In the genomic region with DNA sequence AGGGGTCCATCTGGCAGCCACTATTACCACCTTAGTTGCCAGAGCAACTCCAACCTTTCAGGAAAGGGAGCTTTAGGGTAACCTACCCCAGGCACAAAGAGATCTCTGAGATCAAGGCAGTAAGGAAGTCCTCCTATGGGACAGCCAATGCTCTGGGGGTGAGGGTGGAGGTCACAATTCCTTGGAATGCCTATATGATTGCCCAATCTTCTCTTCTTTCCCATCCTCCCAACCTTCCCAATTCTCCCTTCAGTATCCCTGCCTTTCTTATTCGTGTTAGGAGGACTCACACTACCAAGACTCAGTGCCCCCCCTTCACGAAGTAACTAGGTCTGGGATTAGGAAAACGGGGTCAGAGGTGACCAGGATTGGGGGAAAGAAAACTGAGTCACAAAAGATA, we compare ENCODE assay signal across 8 mouse cellular contexts. TPM values are rescaled to one million over a fixed set of nuclear protein-coding genes. Genes with fewer than 3 reads are reported as not detected.
A peak's percentile ranks its signal among the peaks of the same experiment; 100 is the strongest.
DNase-seq lines count a peak whose midpoint lies in the region; ATAC-seq lines count a peak whose summit lies in the region.

No protein-coding gene starts in this region.

- no peaks in the 10 kb centered on the region for H3K27me3 ChIP-seq in heart, embryonic 14.5 days (ENCODE audit: control insufficient read depth, insufficient read depth, low read length)
- no peaks in the 10 kb centered on the region for H3K27me3 ChIP-seq in hindbrain, embryonic 11.5 days (ENCODE audit: control insufficient read depth, insufficient read depth, low read length)
- H3K27me3 ChIP-seq in midbrain, embryonic 12.5 days, result no peaks in the 10 kb centered on the region

- no peaks in the 10 kb centered on the region for H3K9me3 ChIP-seq in heart, embryonic 14.5 days (ENCODE audit: control insufficient read depth, low read length)
- no peaks in the 10 kb centered on the region for H3K9me3 ChIP-seq in hindbrain, embryonic 11.5 days (ENCODE audit: control insufficient read depth, low read length)
- H3K9me3 ChIP-seq in midbrain, embryonic 12.5 days, result no peaks in the 10 kb centered on the region

- peak overlapping the region; percentile 86 to 94 for H3K4me3 ChIP-seq in heart, embryonic 14.5 days (ENCODE audit: control insufficient read depth in 1 of 2, insufficient read depth in 1 of 2, low read depth in 1 of 2, low read length in 2 of 2)
- peak overlapping the region; percentile 88 for H3K4me3 ChIP-seq in hindbrain, embryonic 11.5 days (ENCODE audit: low read depth, low read length)
- H3K4me3 ChIP-seq in midbrain, embryonic 12.5 days, result peak overlapping the region; percentile 91

- peak overlapping the region; percentile 47 to 97; a peak in 3 of 4 replicates for H3K27ac ChIP-seq in heart, embryonic 14.5 days (replicated peaks in 1 of 2; ENCODE audit: control insufficient read depth in 1 of 2, insufficient read depth in 1 of 2, low read depth in 2 of 2, low read length in 2 of 2)
- peak overlapping the region; percentile 96 for H3K27ac ChIP-seq in hindbrain, embryonic 11.5 days (ENCODE audit: low read depth, low read length)
- peak overlapping the region; percentile 98 for H3K27ac ChIP-seq in midbrain, embryonic 12.5 days (replicated peaks)

- peak overlapping the region; percentile 68 for H3K4me2 ChIP-seq in heart, embryonic 14.5 days (ENCODE audit: low read length)
- peak overlapping the region; percentile 79 for H3K4me2 ChIP-seq in hindbrain, embryonic 11.5 days (replicated peaks; ENCODE audit: low read depth, low read length)
- H3K4me2 ChIP-seq in midbrain, embryonic 12.5 days (replicated peaks), result peak overlapping the region; percentile 64

- H3K4me1 ChIP-seq in heart, embryonic 14.5 days (ENCODE audit: control insufficient read depth in 2 of 2, insufficient read depth in 2 of 2, low read length in 2 of 2), result peaks cover 25 to 40% of the 10 kb centered on the region in 2 experiments
- H3K4me1 ChIP-seq in hindbrain, embryonic 11.5 days (replicated peaks; ENCODE audit: control insufficient read depth, insufficient read depth, low read length), result peaks cover 9% of the 10 kb centered on the region
- peaks cover 49% of the 10 kb centered on the region for H3K4me1 ChIP-seq in midbrain, embryonic 12.5 days

- DNase-seq in heart, adult 8-10 months (ENCODE audit: low spot score), result no peak
- DNase-seq in NIH3T3 (ENCODE audit: low read depth), result peak; percentile 50
- DNase-seq in hindbrain, embryonic 11.5 days (ENCODE audit: low spot score), result no peak
- no peak for DNase-seq in adrenal gland, adult 8-10 months
- DNase-seq in frontal cortex, postnatal 36 days (ENCODE audit: low spot score in 2 of 2), result no peak
- no peak for DNase-seq in thymus, postnatal 4 days

- H3K9ac ChIP-seq in heart, embryonic 14.5 days (ENCODE audit: low read length), result peak overlapping the region; percentile 94
- peak overlapping the region; percentile 88 for H3K9ac ChIP-seq in hindbrain, embryonic 11.5 days (ENCODE audit: low read depth, low read length)
- peak overlapping the region; percentile 97 for H3K9ac ChIP-seq in midbrain, embryonic 12.5 days (replicated peaks)

- ATAC-seq in heart, embryonic 14.5 days (ENCODE audit: insufficient number of reproducible peaks, insufficient read depth, low FRiP score, low read depth), result no peak
- no peak for ATAC-seq in hindbrain, embryonic 11.5 days (ENCODE audit: low FRiP score)
- ATAC-seq in midbrain, embryonic 12.5 days (ENCODE audit: low FRiP score, low read depth), result no peak

- WGBS in heart, embryonic 14.5 days, result 6% methylated on average over 3 of the region's 3 CpGs
- 2% methylated on average over 3 of the region's 3 CpGs for WGBS in hindbrain, embryonic 11.5 days
- 5% methylated on average over 3 of the region's 3 CpGs for WGBS in midbrain, embryonic 12.5 days

- peaks cover 12% of the 10 kb centered on the region; the same call in 1 of the 2 replicates for H3K36me3 ChIP-seq in heart, embryonic 14.5 days (ENCODE audit: control insufficient read depth, insufficient read depth, low read length)
- no peaks in the 10 kb centered on the region for H3K36me3 ChIP-seq in hindbrain, embryonic 11.5 days (ENCODE audit: control insufficient read depth, insufficient read depth, low read length)
- no peaks in the 10 kb centered on the region for H3K36me3 ChIP-seq in midbrain, embryonic 12.5 days

RNA-seq across cellular contexts. Expression of a gene that starts 0.5 kb away (rescaled TPM):
- not detected in 2 replicates for polyA plus RNA-seq in heart, embryonic 14.5 days (2014; fragmentation: Nextera tagmentation; extraction: Ambion mirVana)
- under 1 TPM in 1 of 4 experiments, not detected in 3; 0.41 TPM for total RNA-seq in heart, adult 8-10 months (2022)
- polyA plus RNA-seq in hindbrain, embryonic 11.5 days (2014; fragmentation: Nextera tagmentation; extraction: Ambion mirVana), result not detected in 2 replicates
- polyA plus RNA-seq in midbrain, embryonic 12.5 days (2016; fragmentation: Nextera tagmentation; extraction: Ambion mirVana), result not detected in 2 replicates
- total RNA-seq in adrenal gland, adult 8-10 months (2022), result not detected

RNA-seq across cellular contexts. Expression of a gene that starts 1.0 kb away (rescaled TPM):
- 6.2 and 9.3 TPM in 2 replicates for polyA plus RNA-seq in heart, embryonic 14.5 days (2014; fragmentation: Nextera tagmentation; extraction: Ambion mirVana)
- total RNA-seq in heart, adult 8-10 months (2022), result 10 to 100 TPM; 40.9 to 48.2 (median 45.2) TPM
- 9.2 and 12.7 TPM in 2 replicates for polyA plus RNA-seq in hindbrain, embryonic 11.5 days (2014; fragmentation: Nextera tagmentation; extraction: Ambion mirVana)
- 15.6 and 18.0 TPM in 2 replicates for polyA plus RNA-seq in midbrain, embryonic 12.5 days (2016; fragmentation: Nextera tagmentation; extraction: Ambion mirVana)
- total RNA-seq in adrenal gland, adult 8-10 months (2022), result 100 to 1,000 TPM in 2 of 4 experiments, 10 to 100 TPM in 2; 68.7 to 111 (median 97.1) TPM

RNA-seq across cellular contexts. Expression of a gene that starts 14.1 kb away (rescaled TPM):
- polyA plus RNA-seq in heart, embryonic 14.5 days (2014; fragmentation: Nextera tagmentation; extraction: Ambion mirVana), result 449 and 503 TPM in 2 replicates
- total RNA-seq in heart, adult 8-10 months (2022), result 100 to 1,000 TPM; 286 to 318 (median 310) TPM
- polyA plus RNA-seq in hindbrain, embryonic 11.5 days (2014; fragmentation: Nextera tagmentation; extraction: Ambion mirVana), result 553 and 590 TPM in 2 replicates
- polyA plus RNA-seq in midbrain, embryonic 12.5 days (2016; fragmentation: Nextera tagmentation; extraction: Ambion mirVana), result 523 and 554 TPM in 2 replicates
- total RNA-seq in adrenal gland, adult 8-10 months (2022), result 100 to 1,000 TPM; 348 to 417 (median 368) TPM

RNA-seq across cellular contexts. Expression of a gene that starts 14.2 kb away (rescaled TPM):
- polyA plus RNA-seq in heart, embryonic 14.5 days (2014; fragmentation: Nextera tagmentation; extraction: Ambion mirVana), result 4.2 TPM in 2 replicates
- 1 to 10 TPM; 3.2 to 6.1 (median 4.8) TPM for total RNA-seq in heart, adult 8-10 months (2022)
- 5.9 and 7.1 TPM in 2 replicates for polyA plus RNA-seq in hindbrain, embryonic 11.5 days (2014; fragmentation: Nextera tagmentation; extraction: Ambion mirVana)
- 9.0 and 9.4 TPM in 2 replicates for polyA plus RNA-seq in midbrain, embryonic 12.5 days (2016; fragmentation: Nextera tagmentation; extraction: Ambion mirVana)
- total RNA-seq in adrenal gland, adult 8-10 months (2022), result 10 to 100 TPM; 23.0 to 74.2 (median 42.8) TPM

RNA-seq across cellular contexts. Expression of a gene that starts 16.8 kb away (rescaled TPM):
- polyA plus RNA-seq in heart, embryonic 14.5 days (2014; fragmentation: Nextera tagmentation; extraction: Ambion mirVana), result 4.9 and 8.6 TPM in 2 replicates
- 1 to 10 TPM; 2.0 to 5.7 (median 3.1) TPM for total RNA-seq in heart, adult 8-10 months (2022)
- 7.1 and 7.9 TPM in 2 replicates for polyA plus RNA-seq in hindbrain, embryonic 11.5 days (2014; fragmentation: Nextera tagmentation; extraction: Ambion mirVana)
- 5.2 and 5.6 TPM in 2 replicates for polyA plus RNA-seq in midbrain, embryonic 12.5 days (2016; fragmentation: Nextera tagmentation; extraction: Ambion mirVana)
- 10 to 100 TPM; 14.1 to 21.6 (median 15.0) TPM for total RNA-seq in adrenal gland, adult 8-10 months (2022)
